Mouse (Mus musculus) thymus, postnatal 0 days (tissue): ENCODE data around the gene Cebpb. TPM values are rescaled to one million over a fixed set of nuclear protein-coding genes. Genes with fewer than 3 reads are reported as not detected.

Source experiments
- DNase-seq: peaks from one replicate; pipeline ENCODE4 v3.0.0-alpha.2; 2015; ENCODE audit warnings: low spot score
- polyA plus RNA-seq: library from polyadenylated mRNA; unstranded; fragments of >200 nt; fragmentation: Nextera tagmentation; extraction: Ambion mirVana; gene quantifications from 2 replicates; pipeline ENCODE4 v1.2.1, GENCODE M21; 2015

The Cebpb gene
- polyA plus RNA-seq, 1 experiment from 2014 or later: 7.8 TPM

GRCm38 (mm10) chr2:167691871-167692661, 3.4 kb downstream of the Cebpb start:
- DNase-seq: no peak

GRCm38 (mm10) chr2:167692831-167693230, 4.1 kb downstream of the Cebpb start:
- no peak for DNase-seq

GRCm38 (mm10) chr2:167693540-167693939, 4.8 kb downstream of the Cebpb start:
- no peak for DNase-seq

- no peak for DNase-seq
These were observed 5.5 kb downstream of the Cebpb start for GRCm38 (mm10) chr2:167694244-167694643.

- DNase-seq: no peak
These were observed 6.2 kb downstream of the Cebpb start for GRCm38 (mm10) chr2:167694963-167695362.

GRCm38 (mm10) chr2:167695491-167695890, 6.8 kb downstream of the Cebpb start:
- no peak for DNase-seq

GRCm38 (mm10) chr2:167696143-167696542, 7.4 kb downstream of the Cebpb start:
- DNase-seq: no peak

- DNase-seq: peak; percentile 76
These were observed 9.2 kb downstream of the Cebpb start for GRCm38 (mm10) chr2:167697902-167698301.

GRCm38 (mm10) chr2:167700018-167700417, 11.3 kb downstream of the Cebpb start:
- DNase-seq: no peak

- peak; percentile 56 for DNase-seq
These were observed 12.8 kb downstream of the Cebpb start for GRCm38 (mm10) chr2:167701472-167701871.

GRCm38 (mm10) chr2:167702126-167702525, 13.4 kb downstream of the Cebpb start:
- no peak for DNase-seq

GRCm38 (mm10) chr2:167704409-167704808, 15.7 kb downstream of the Cebpb start:
- no peak for DNase-seq

GRCm38 (mm10) chr2:167706183-167706939, 17.6 kb downstream of the Cebpb start:
- no peak for DNase-seq

- DNase-seq: no peak
These were observed 19.7 kb downstream of the Cebpb start for GRCm38 (mm10) chr2:167708373-167708772.

GRCm38 (mm10) chr2:167709969-167710368, 21.3 kb downstream of the Cebpb start:
- DNase-seq: no peak

- DNase-seq: no peak
These were observed 21.9 kb downstream of the Cebpb start for GRCm38 (mm10) chr2:167710574-167710973.

- peak; percentile 57 for DNase-seq
These were observed 24.4 kb downstream of the Cebpb start for GRCm38 (mm10) chr2:167712872-167713821.

GRCm38 (mm10) chr2:167714298-167714697, 25.6 kb downstream of the Cebpb start:
- no peak for DNase-seq

GRCm38 (mm10) chr2:167715008-167715407, 26.3 kb downstream of the Cebpb start:
- DNase-seq: no peak

- no peak for DNase-seq
These were observed 28.5 kb downstream of the Cebpb start for GRCm38 (mm10) chr2:167717208-167717607.

- DNase-seq: no peak
These were observed 30.8 kb downstream of the Cebpb start for GRCm38 (mm10) chr2:167719520-167719919.
